Mouse (Mus musculus) mature B cell (primary cell): ENCODE data around the gene Cd244a.

Source experiments
- in situ Hi-C: fragments of 300-500 bp; cut with MboI; formaldehyde crosslinking; loops from 2 replicates; pipeline ENCODE4 v1.14.3; 2019

Cd244a gene

DNA sequence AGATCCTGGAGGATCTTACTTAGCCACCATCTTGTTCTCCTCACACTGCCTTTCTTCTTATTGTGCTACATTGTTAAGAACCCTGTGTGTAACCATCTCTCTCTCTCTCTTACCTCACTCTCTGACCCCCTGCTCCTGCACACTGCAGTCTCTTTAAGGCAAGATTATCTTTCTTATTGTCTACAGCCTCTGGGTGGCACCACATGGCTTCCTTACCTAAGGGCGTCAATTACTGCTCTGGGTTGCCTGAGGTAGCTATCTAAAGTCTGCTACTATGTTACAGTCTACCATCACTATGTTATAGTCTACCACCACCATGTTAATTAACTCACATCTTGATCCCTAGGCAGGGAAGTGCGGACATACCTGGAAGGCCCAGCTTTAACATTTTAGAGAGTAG is 9.4 kb downstream of the Cd244a start:
- in situ Hi-C loops = loop anchor here (10.0 kb wide), 2 partner anchors 64 to 204 kb away; partner anchors contain the start of genes Alyref2 and Klhdc9

- in situ Hi-C loops = no loop called here
Observed at GRCm38 (mm10) chr1:171577168-171577567, 18.2 kb downstream of the Cd244a start.

GRCm38 (mm10) chr1:171584584-171584983 is 25.6 kb downstream of the Cd244a start:
- in situ Hi-C loops = no loop called here

DNA sequence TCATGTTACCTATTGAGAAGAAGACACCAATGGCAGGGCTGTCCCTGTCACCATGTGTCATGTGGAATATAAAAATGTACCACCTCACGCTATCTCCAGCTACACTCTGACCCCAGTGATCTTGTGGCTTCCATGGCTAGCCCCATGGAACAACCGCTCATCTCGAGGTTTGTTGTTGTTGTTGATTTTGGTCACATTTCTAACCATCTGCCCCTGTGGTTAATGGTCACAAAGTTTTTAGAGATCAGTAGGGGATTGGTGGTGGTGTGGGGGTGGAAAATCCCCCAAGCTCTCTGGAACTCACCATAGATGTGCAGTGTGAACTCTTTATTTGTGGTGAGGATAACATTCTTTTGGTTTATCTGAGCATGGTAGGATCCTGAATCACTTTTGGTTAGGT is 45.7 kb downstream of the Cd244a start:
- in situ Hi-C loops = no loop called here

DNA sequence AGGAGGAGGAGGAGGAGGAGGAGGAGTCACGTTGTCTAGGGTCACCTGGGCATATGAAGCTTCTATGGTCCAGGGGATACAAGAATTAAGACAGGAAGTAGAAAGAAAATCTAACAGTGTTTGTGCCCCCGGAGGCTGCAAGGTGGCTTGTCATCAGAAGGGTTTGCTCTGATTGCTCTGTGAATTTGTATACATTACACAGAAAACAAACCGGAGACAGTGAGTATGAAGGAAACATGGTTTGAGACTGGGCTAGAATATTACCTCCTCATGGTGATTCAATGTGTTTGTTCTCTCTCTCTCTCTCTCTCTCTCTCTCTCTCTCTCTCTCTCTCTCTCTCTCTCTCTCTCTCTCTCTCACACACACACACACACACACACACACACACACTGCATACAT is 47.7 kb downstream of the Cd244a start:
- in situ Hi-C loops = no loop called here

DNA sequence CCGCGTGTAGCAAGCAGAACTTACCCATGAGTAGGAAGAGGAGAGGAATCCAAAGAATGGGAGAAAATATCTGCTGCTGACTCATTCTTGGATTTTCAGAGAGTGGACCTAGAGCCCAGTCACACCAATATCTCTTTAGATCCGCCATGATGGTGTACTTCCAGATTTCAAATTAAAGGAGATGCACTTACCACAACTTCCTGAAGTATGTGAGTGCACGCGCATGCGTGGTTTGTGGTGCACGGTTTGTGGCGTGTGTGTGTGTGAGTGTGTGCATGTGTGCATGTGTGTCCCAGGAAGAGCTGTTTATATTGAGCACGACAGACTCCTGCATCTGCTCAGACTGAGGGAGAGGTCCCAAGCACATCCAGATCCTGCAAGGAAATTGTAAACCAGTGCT is 48.2 kb downstream of the Cd244a start, which contains the start of gene Ly9:
Ly9 (minus strand) TSS at position 235 of the 400 bp plus-strand sequence.
- in situ Hi-C loops = no loop called here

GRCm38 (mm10) chr1:171610026-171610425 is 51.0 kb downstream of the Cd244a start:
- in situ Hi-C loops = no loop called here

DNA sequence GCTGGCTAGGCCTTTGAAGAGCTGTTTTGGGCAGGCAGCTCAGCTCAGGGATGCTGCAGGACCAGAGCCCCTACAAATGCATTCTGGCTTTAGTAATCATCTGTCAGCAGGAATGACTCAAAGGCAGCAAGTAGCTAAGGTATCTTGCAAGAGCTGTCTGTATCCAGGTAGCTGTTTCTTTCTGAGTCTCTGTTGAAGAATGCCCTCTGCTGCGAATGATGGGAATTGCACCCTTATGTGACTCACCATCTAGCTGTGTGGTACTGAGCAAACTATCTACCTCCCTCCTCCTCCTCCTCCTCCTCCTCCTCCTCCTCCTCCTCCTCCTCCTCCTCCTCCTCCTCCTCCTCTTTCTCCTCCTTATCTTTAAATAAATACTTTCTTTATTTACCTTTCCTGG is 51.8 kb downstream of the Cd244a start:
- in situ Hi-C loops = no loop called here

- in situ Hi-C loops = no loop called here
Observed at GRCm38 (mm10) chr1:171613962-171614361, 55.0 kb downstream of the Cd244a start.

DNA sequence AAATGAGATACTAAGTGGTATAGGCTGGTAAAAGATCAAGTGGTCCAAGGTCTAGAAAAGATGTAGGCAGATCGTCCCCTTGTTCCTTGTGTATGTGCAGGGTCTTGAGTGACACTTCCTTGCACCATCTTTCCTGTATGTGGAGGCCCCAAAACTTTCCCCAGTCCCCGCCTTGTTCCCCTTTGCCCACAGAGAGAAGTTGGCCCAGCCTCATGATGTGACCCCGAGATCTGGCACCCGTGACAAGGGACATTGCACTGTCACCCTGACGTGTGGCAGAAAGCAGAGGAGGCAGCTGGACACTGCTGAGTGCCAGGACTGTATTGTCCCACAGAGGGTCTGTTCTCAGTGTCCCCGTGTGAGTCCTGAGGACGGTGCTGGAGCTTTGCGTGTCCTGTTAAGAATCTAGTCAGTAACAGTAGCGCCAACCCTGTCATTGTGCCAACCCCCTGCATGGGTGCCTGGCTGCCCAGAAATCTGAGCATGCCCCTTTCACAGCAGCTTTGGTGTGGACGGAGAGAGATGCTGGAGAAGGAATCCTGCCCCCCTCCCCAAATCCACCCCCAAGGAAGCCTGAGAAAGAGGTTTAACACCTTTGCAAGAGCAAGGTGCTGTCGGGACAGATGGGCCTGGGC is 58.0 kb downstream of the Cd244a start:
- in situ Hi-C loops = no loop called here

GRCm38 (mm10) chr1:171619001-171619400 is 60.0 kb downstream of the Cd244a start:
- in situ Hi-C loops = no loop called here

GRCm38 (mm10) chr1:171619645-171620044 is 60.7 kb downstream of the Cd244a start:
- in situ Hi-C loops = no loop called here

DNA sequence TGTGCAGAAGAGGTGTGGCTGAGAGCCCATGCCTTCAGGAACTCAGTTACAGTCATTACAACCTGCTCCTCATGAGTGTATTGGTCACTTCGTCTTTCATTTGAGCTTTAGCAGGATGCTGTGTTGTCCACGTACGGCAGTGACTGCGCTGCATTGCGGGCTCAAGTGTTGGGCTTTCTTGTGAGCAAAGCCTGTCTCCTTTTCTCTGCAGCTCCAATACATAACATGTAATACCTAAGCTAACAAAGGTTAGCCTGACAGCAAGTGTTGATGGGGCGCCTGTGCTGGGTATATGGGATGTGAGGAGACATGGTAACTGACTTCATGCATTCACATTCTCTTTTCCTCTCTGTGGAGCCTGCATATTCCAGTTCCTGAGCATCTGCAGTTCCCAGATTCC is 61.1 kb downstream of the Cd244a start:
- in situ Hi-C loops = no loop called here

GRCm38 (mm10) chr1:171627801-171628200 is 68.8 kb downstream of the Cd244a start:
- in situ Hi-C loops = no loop called here

GRCm38 (mm10) chr1:171629168-171629567 is 70.2 kb downstream of the Cd244a start:
- in situ Hi-C loops = no loop called here

DNA sequence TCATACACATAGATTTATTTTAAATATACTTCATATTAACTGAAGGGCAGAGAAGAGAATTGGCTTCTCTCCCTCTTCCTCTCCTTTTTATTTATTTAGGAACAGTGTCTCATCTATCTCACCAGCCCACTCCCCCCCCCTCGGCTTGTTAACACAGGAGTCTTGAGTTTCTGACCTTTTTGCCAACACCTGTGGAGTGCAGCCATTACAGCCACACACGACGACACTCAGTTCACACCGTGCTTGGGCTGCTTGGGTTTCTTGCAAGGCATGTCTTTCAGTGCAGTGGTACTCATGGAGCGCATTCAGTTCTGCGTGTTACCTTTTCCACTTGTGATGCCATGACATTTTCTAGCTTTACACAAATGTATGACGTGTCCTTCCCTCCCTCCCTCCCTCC is 71.0 kb downstream of the Cd244a start:
- in situ Hi-C loops = no loop called here

DNA sequence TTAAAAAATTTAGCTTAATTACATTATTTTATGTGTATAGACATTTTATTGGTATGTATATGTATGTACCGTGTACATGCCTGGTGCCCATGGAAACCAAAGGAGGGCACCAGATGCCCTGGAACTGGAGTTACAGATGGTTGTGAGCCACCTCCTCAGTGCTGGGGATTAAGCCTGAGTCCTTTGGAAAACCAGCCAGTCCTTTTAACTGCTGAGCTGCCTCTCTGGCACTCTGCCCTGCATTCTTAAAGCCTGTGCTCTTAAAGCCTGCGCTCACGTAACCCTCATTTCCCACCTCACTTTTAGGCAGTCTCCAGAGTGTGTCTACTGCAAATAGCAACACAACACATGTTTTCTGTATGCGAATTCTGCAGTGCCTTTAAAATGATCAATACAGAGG is 71.9 kb downstream of the Cd244a start:
- in situ Hi-C loops = no loop called here

- in situ Hi-C loops = no loop called here
Observed at GRCm38 (mm10) chr1:171631447-171631846, 72.5 kb downstream of the Cd244a start.

- in situ Hi-C loops = no loop called here
Observed at GRCm38 (mm10) chr1:171635696-171636095, 76.7 kb downstream of the Cd244a start.

DNA sequence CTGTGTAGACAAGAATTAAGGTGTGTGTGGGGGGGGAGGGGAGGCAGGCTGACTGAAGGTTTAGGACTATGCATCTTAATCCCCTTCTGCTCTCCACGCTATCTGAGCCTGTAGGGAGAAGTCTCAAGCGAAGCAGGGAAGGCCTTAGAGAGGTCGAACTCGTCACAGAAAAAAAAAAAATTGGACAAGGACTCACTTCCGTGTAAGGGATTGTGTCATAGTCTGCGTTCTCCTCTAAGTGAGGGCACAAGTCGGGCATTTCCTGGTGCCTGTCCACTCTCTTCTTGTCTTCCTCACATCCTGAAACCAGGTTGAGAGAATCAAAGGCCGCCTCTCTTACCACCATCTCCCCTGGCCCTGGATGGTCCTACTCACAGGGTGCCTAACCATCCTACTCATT is 78.1 kb downstream of the Cd244a start:
- in situ Hi-C loops = no loop called here

- in situ Hi-C loops = no loop called here
Observed at GRCm38 (mm10) chr1:171638686-171639085, 79.7 kb downstream of the Cd244a start.

- in situ Hi-C loops = no loop called here
Observed at GRCm38 (mm10) chr1:171640796-171641195, 81.8 kb downstream of the Cd244a start.

- in situ Hi-C loops = no loop called here
Observed at GRCm38 (mm10) chr1:171643612-171644011, 84.6 kb downstream of the Cd244a start.

- in situ Hi-C loops = no loop called here
Observed at GRCm38 (mm10) chr1:171646429-171646940, 87.5 kb downstream of the Cd244a start.
